Mouse (Mus musculus) brain, embryonic 14.5 days (tissue): Measurements from ENCODE around the gene Sgms1.

Experiments used
- CTCF ChIP-seq: fragments of 200-500 bp; IDR thresholded peaks from 2 replicates; pipeline ENCODE4 v1.5.1; 2012; ENCODE audit warnings: inconsistent platforms, mild to moderate bottlenecking, moderate library complexity, borderline replicate concordance; ENCODE audit not compliant: insufficient read depth, insufficient read length; ENCODE audit errors: extremely low read depth
- POLR2A ChIP-seq: fragments of 200-500 bp; IDR thresholded peaks from 2 replicates; pipeline ENCODE4 v1.6.1; 2012; ENCODE audit warnings: mild to moderate bottlenecking, inconsistent platforms, borderline replicate concordance; ENCODE audit not compliant: poor library complexity, insufficient read depth, insufficient read length, severe bottlenecking; ENCODE audit errors: extremely low read depth

DNA sequence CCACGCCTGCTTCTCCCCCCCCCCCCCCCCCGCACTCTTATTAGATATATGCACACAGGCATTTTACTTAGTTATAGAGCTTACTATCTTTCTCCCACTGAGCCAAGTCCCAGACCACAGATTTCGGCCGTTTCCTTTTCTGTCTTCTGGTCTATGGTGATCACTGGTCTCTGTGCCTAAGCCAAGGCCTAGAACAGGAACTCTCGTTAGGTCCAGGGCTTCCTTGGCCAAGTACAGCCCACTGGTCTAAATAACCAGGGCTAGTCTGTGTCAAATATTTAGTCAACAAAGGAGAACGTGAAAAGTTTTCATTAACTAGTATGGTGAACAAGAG lies 150.1 kb downstream of the Sgms1 start:
- TF ChIP-seq POLR2A (no peak), CTCF (no peak)
